Mouse (Mus musculus) R1 (cell line): ENCODE results near the gene Adamts4.
"Not testable (repeated sequence)": the region's sequence is repeated elsewhere in the genome, so short reads cannot be mapped to it uniquely, and the experiment has no call there.

ENCODE experiments used
- DNase-seq: peaks from one replicate; pipeline ENCODE4 v3.0.0-alpha.2; 2018; ENCODE audit warnings: low read depth, low spot score

The Adamts4 gene

DNA sequence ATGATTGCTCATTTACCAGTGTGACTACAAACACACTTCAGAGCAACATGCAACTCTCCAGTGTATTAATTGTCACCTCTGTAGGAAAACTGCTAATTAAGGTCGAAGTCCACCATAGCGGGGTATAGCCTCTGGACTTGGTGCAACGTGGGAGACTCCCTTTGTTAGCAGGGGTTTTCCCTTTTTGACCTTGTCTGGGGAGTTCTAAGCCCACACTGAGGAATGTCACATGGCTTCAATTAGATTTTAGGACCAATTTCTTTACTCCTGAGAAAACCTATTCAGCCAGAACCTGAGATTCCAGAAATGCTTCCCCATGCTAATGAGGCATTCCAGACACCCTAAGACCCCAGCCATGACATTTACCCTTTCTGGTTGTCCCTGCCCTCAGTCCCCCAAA is 20.0 kb upstream of the Adamts4 start:
- peak; percentile 49 for DNase-seq

DNA sequence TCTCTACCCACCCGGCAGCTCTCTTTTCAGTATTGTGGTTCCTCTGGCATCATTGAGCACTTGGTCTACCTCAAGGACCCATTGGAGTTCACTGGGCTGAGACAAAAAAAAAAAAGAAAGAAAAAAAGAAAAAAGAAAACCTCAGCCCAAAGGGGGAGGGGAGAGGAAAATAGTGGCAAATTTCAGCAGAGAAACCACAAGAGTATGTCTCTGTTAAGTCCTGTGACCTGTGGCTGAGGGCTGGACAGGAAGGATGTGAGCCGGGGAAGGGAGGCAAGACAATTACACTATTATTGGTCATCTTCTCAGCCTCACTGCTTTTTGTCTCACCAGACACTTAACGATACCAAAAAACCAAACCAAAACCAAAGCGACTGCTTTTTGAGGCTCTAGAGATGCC is 18.4 kb upstream of the Adamts4 start:
- DNase-seq, result no peak

DNA sequence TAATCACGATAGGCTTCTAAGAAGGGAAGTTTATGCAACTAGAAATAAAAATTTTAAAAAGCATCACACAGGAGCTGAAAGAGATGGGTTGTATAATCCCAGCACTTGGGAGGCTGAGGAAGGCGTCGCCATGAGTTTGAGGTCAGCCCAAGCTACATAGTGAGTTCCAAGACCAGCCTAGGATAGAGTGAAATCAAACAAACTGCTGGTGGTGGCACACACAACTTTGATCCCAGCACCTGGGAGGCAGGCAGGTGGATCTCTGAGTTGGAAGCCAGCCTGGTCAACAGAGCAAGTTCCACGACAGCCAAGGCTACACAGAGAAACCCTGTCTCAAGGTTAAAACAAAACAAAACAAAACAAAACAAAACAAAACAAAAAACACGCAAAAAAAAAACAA is 17.9 kb upstream of the Adamts4 start:
- no peak for DNase-seq

DNA sequence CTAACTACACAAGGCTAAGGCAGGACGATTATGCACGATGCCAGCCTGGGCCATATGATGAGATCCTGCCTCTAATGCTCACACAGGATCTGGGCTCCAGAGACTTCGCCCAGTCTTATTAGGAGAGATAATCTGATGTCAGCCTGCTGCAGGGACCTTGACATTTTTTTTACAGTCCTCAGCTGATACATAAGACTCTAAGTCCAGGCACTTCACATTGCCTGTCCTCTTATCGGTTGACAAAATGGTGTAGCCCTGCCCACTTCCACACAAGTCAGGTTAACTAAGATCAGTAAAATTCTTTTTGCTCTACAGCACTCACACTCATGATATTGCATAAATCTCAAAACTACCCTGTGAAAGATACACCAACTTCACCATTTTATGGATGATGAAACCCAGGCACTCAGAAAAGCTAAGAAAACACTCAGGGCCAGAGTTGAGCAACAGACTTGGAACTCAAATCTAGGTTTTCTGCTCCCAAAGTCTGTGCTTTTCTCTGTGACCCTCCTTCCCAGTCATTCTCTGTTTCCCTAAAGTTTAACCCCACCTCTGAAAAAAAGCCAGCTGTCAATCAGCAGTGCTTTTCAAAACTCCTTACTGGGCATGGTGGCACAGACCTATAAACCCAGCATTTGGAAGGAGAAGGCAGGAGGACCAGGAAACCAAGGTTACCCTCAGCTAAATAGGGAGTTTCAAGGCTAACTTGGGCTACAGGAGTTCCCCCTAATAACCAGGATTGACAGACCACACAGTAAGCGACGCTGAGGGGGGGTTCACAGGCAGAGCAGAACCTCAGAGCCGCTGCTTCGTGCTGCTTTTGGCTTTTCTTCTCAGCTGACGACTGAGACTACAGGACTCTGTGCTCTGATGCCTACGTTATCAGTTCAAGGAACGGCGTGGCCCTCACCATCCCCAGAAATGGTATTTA is 17.2 kb upstream of the Adamts4 start:
- DNase-seq, result no peak

DNA sequence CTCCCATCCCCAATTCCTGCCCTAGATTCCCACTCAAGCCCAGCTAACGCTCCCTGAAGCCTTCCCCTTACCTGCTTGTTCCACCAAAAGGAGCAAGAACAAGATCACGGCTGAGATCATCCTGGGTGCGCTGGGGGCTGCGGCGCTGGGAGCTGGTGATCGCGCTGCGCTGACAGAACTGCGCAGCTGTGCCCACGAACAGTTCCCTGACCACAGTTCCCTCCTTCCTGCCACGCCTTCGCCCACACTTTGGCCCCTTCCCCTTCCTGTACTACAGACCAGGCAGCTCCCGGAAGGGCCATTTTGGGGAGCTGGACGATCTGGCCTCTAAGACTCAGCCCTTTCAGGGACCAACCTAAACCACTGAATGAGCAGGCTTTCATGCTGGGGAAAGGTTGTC is 16.1 kb upstream of the Adamts4 start, which contains the start of gene Fcer1g:
Gene Fcer1g, minus strand, starts transcription at position 240 of the 400 bp plus-strand sequence.
- DNase-seq, result no peak

DNA sequence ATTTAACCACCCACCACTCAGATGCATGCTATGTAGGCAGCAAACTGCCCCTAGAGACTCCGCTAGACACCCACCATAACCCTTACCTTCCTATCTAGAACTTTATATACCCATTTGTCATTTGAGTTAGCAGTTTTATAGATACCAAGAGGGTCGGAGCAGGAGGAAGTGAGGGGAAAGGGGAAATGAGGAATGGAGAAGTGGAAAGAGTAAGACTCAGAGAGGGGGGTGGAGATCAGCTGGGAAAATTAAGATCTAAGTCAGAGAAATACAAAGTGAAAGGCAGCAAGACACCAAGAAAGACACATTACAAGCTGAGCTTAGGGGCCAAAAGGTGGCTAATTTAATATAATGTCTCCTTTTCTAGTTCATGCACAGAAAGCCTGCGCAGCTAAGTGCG is 15.7 kb upstream of the Adamts4 start:
- no peak for DNase-seq

DNA sequence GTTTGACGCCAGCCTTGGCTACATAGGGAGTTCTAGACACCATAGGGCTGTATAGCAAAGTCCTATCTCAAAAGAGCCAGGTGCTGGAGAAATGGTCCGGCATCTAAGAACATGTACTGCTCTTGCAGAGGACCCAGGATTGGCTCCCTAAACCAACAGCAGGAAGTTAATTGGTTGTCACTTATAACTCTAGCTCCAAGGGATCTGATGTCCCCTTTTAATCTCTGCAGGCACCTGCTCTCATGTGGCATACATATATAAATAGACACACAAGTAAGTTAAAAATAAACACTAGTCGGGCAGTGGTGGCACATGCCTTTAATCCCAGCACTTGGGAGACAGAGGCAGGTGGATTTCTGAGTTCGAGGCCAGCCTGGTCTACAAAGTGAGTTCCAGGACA is 14.4 kb upstream of the Adamts4 start:
- DNase-seq, result no peak

DNA sequence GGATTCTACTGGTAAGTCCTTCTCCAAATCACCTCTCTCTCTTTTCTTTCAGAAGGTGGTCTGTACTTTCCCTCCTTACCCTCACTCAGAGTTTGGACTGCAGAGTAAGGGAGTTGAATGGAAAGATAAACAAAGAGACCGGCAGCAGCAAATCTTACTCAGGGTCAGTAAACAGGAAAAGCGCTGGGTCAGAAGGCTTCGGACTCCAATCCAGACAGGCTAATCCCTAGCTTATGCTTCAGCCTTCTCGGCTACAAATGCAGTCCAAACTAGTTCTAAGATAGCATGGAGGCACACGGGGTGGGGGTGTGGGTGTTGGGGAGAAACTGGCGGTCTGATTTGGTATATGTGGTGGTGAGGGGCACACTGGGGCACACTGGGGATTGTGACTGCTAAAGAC is 12.8 kb upstream of the Adamts4 start:
- DNase-seq, result no peak

DNA sequence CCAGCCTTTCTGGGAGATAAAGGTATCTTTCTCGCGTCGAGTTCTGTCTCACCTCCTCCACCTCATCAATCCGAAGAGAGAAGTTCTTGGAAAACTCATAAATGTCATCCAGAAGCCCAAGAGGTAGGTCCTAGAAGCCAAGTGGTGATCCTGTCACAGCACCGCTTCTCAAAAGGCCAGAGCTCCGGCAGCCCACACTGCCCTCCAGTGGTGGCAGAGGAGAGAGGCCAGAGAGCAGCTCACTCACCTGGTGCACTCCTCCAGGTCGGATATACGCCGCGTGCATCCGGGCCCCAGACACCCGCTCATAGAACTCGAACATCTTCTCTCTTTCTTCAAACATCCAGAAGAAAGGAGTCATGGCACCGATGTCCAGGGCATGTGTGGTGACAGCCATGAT is 11.8 kb upstream of the Adamts4 start:
- DNase-seq, result peak; percentile 84

DNA sequence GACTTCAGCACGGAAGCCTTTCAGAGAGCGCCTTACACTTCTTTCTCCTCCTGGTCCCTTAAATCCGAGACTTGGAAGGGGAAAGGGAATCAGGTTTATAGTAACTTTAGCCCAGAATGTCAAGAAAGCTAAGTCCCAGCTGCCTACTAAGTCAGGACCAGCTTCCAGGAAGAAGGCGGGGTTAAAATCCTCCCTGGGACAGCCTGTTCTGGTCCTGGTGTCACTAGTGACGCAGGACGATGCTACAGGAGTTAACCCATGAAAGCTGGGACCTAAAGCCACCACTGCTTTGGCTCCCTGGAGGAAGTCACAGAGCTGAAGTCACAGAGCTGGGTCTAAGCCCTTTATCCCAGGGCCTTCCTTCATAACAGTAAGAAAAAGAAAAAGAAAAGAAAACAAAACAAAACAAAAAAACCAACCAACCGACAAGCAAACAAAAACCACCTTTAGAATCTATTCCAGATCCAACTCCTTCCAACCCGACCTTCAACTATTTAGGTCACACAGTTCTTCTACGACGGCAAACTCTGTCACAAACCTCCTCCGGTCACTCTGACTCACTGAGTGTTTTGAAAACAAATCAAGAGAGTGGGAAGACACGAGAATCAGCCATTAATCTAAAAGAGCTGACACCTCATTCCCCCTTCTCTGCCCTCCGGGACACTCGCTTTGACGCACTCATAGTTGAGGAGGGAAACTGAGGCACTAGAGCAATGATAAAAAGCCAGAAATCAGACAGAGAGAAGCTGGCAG is 10.1 kb upstream of the Adamts4 start:
- no peak for DNase-seq

DNA sequence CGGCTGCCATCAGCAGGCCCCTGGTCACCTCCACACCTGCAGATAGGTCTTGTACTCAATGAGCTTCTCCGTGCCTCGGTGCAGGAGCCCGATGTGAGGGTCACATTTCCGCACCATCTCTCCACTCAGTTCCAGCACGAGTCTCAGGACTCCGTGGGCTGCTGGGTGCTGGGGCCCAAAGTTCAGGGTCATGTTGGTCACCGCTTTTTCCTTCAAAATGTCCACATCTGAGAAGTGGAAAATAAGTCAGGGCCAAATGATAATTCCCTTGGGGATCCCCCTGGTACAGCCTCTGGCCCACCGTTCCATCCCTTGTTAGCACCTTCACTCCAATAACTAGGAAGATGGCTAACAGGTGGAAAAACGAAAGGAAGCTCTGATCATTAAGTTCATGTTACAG is 9.3 kb upstream of the Adamts4 start:
- no peak for DNase-seq

DNA sequence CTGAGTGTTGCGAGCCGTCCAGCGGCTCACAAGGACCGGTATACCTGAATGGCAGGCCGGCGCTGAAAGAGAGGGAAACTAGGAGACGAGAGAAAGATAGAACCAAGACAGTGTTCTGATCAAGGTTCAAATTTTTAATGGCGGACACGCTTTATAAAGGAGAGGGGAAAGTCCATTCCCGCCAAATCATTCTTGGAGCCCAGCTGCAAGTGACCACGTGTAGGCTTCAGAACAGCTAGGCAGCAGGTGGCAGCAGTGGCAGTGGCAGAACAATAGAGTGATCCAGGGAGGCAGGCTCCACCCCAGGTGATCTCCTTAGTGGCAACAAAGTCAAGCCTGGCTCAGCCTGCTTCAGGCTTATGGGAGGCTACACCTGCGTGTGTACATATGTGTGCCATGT is 8.3 kb upstream of the Adamts4 start:
- not testable (repeated sequence) for DNase-seq

DNA sequence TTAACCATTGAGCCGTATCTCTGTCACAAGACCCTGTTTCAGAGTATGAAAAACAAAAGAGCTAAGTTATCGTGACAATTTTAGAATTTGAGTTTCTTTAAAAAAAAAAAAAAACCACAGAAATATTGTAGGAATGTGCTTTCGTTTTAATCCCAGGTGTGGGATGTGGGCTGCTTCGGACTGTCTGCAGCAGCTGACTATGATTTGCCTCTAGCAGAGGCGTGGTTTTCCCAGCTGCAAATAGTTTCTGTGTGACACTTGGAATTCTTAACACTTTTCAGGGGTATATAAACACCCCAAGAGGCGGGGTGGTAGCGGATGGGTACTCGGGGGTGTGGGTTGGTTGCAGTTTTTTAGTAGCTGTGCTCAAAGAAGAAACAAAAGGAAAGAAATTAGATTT is 4.9 kb upstream of the Adamts4 start:
- DNase-seq, result no peak

DNA sequence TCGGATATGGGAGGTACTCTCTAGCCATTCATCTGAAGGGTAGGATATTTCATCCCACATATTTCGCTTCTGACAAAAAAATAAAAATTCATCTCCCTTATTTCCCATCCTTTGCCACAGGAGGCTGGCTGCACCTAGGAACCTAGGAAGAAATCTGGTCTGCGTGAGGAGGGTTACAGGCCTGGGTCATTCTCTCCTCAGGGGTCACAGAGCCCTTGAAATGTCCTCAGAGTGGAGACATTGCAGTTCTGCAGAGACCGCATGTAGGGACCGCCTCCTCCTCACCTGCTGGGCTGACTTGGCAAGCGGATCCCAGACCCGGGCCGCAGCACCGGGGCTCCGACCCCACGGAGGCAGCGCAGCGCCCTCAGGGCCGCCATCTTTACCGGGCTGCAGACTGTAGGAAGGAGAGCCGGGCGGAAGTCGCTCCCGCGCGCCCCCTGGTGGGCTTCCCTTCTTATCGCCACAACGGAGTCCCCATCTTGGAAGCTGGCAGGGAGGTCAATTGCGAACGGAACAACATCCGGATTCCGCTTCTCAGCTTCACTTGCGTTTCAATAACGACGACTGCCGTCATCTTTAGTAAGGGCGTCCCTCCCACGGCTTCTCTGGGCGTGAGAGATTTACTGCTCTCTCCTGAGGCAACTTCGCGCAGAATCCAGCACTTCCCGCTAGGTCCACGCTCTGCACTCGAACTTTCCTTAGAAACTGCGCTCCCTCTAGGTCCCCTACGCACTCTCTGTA is 3.3 kb upstream of the Adamts4 start:
- peak; percentile 98 for DNase-seq

DNA sequence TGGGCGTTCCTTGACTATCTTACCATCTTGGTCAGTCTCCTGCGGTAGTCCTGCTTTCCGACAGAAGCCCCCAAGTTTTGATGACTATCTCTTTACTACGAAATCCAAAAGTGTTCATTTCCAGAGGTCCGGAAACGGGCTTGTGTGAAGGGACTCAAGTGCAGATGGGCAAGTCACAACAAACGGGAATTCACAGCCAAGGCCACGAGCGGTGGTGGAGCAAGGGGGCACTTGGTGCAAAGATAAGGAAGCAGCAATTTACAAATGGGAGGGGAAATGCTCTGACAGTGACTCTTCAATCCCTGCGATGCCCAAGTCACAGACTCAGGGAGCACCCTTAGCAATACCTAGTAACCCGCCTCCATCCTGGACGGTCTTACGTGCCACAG is 2.8 kb upstream of the Adamts4 start:
- no peak for DNase-seq

DNA sequence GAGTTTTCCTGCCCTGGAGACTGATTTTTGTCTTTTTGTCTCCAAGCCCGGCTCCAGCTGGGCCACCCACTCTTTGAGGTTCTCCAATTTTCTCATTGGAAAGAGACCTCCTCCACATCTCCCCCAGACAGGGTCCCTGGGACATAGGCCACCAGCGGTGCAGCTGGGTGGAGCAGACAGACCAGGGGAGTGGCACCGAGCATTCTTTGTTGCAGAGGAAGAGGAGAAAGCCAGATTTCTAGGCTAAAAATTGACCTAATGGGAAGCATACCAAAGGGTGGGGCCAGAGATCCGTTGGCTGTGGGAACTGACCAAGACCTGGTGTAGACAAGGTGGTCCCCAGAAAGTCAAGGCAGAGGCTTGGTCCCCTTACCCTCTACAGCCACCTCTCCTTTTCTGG is 2.3 kb upstream of the Adamts4 start:
- DNase-seq, result no peak

DNA sequence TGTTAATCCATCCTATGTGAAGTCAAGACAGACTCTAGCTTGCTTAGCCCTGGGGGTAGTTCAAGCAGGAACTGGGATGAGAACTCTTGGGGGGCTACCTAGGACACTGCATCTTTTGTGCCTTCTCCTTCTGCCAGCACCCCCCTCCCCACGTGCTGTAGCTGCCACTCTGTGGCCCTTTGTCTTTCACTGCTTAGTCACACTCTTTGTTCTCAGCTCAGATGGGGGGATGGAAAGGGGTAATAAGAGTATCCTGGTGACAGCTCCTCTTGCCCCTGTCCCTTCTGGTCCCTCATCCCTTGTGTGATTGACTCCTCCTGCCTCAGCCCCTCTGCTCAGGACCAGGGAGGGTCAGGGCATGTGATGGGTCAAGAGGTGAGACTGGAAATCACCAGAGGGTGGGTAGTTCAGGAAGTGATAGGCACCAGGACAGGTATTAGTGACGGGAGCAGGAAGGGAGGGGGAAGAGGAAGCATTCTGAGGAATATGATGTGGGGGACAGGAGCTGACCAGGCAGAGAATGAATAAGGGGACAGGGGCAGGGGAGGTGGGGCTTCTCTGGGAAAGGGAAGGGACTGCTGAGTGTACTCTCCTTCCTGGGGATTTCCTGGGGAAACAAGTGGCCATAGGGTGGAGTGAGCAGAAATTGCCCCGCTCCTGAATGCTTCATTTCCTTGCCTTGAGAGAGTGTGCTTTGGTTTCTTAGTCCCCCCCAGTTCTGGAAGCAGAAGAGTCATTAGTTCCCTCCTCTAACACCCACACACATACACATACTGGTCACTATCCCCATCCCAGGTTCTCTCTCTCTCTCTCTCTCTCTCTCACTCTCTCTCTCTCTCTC is 1.6 kb upstream of the Adamts4 start:
- no peak for DNase-seq

DNA sequence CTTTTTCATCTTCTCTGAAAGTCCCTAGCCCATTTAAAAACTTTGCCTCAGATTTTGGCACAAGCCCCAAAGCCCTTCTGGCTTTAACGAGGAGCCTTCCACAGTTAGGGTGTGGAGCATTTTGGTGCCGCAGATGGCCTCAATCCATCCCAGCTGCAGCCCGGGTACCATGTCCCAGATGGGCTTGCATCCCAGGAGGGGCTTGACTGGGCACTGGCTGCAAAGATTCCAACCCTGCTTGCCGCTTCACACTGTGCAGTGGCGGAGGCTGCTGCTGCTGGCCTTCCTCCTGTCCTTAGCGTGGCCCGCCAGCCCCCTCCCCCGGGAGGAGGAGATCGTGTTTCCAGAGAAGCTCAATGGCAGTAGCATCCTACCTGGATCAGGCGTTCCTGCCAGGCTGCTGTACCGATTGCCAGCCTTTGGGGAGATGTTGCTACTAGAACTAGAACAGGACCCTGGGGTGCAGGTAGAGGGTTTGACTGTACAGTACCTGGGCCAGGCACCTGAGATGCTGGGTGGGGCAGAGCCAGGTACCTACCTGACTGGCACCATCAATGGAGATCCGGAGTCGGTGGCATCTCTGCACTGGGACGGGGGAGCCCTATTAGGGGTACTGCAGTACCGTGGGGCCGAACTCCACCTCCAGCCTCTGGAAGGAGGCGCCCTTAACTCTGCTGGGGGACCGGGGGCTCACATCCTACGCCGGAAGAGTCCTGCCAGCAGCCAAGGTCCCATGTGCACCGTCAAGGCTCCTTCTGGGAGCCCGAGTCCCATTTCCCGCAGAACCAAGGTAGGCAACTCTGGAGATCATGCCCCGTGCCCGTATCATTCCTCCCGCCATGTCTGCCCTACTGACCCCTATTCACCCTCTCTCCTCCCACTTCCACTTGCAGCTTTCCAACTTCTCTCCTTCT is 716 bp downstream of the Adamts4 start, which contains the start of gene Ndufs2:
Gene Ndufs2, minus strand, starts transcription at position 709 of the 914 bp plus-strand sequence.
- no peak for DNase-seq

DNA sequence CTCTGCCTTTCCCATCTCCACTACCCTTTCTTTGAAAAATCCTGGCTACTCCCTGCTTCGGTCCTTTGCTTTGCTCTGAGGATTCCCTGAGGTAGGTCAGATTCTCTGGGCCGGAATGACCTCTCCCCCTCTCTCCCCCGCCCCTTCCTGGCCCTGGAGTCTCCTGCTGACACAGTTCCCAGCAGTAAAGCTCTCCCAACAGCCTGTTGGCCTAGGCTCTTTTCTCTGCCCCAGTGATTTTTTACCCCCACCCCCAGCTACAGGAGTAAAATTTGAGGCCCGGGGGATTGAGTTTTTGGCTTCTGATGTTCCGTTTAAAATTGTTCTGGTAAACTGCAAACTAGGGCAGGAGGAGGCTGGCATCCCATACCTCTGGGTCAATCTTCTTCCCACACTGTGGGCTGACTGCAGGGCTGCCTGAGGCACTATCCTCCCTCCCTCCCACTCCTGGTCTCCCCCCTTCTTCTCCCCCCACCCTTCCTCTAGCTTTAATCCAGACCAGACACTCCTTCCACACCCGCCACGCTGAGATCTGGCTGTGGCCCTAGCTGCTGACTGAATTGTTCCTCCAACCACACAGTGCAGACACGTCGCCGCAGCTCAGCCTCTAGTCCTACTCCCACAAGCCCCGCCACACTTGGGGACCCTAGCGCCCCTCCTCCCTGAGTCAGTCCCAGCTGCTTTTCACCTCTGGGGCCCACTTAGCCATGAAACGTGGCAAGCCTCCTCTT is 1.5 kb downstream of the Adamts4 start:
- DNase-seq, result peak; percentile 55
